Mouse (Mus musculus): Measurements from ENCODE around the gene Zic5. TPM values are rescaled to one million over a fixed set of nuclear protein-coding genes. Genes with fewer than 3 reads are reported as not detected.

The Zic5 gene
- polyA plus RNA-seq, 1 experiment from 2014 or later: not detected

GRCm38 (mm10) chr14:122412841-122413541, 52.5 kb downstream of the Zic5 start:
- no peaks in the 10 kb centered on the region for H3K27me3 ChIP-seq (replicated peaks; ENCODE audit: insufficient read depth, low read length)
- no peaks in the 10 kb centered on the region for H3K9me3 ChIP-seq (ENCODE audit: low read length)
- no peak overlapping the region for H3K4me2 ChIP-seq (replicated peaks; ENCODE audit: low read depth, low read length)
- TF ChIP-seq CTCF (IDR thresholded peaks at IDR 0.05) (no peak), EP300 (IDR thresholded peaks at IDR 0.05) (no peak)
- 66% methylated on average over 2 of the region's 2 CpGs for WGBS
- no peak for DNase-seq (ENCODE audit: low spot score)
- no peak overlapping the region for H3K9ac ChIP-seq (replicated peaks; ENCODE audit: low read depth)
- H3K4me1 ChIP-seq (ENCODE audit: insufficient read depth, low read depth, low read length): no peaks in the 10 kb centered on the region
- no peak overlapping the region for H3K4me3 ChIP-seq (ENCODE audit: low read depth, low read length)
- ATAC-seq: no peak
- no peaks in the 10 kb centered on the region for H3K36me3 ChIP-seq (ENCODE audit: insufficient read depth, low read length)
- no peak overlapping the region for H3K27ac ChIP-seq (ENCODE audit: low read length)

Other genes with a start within 250 kb of the Zic5 start
- not detected in 2 replicates for gene Gm5089, start 14.6 kb downstream of the Zic5 start, polyA plus RNA-seq (2015; fragmentation: Nextera tagmentation; extraction: Ambion mirVana)
- gene Zic2, start 9.8 kb upstream of the Zic5 start, polyA plus RNA-seq (2015; fragmentation: Nextera tagmentation; extraction: Ambion mirVana): 0.05 TPM in 1 of 2 replicates, not detected in the other
- not detected in 2 replicates for gene Gm10837, start 24.9 kb upstream of the Zic5 start, polyA plus RNA-seq (2015; fragmentation: Nextera tagmentation; extraction: Ambion mirVana)
- gene Pcca, start 68.6 kb upstream of the Zic5 start, polyA plus RNA-seq (2015; fragmentation: Nextera tagmentation; extraction: Ambion mirVana): 10.4 and 16.2 TPM in 2 replicates